Mouse (Mus musculus) embryonic facial prominence, embryonic 12.5 days (tissue): ENCODE measurements around the gene Hist1h2bl. TPM values are rescaled to one million over a fixed set of nuclear protein-coding genes. Genes with fewer than 3 reads are reported as not detected.

Experiments used
- ATAC-seq: fragments of 200-750 bp; cut with Nextera tagmentation; 2 replicates; pipeline ENCODE4 v1.8.0; 2017; ENCODE audit not compliant: insufficient number of reproducible peaks, insufficient read depth, low FRiP score, low TSS enrichment
- H3K27ac ChIP-seq: fragments of 300-500 bp; sonication (generic); 2 replicates; pipeline ENCODE4 v1.5.1; 2016; ENCODE audit warnings: mild to moderate bottlenecking
- H3K27me3 ChIP-seq: fragments of 300-500 bp; sonication (generic); 2 replicates; pipeline ENCODE4 v1.6.1; 2016; ENCODE audit warnings: mild to moderate bottlenecking, moderate library complexity
- H3K36me3 ChIP-seq: fragments of 300-500 bp; sonication (generic); 2 replicates; pipeline ENCODE4 v1.6.1; 2016; ENCODE audit warnings: mild to moderate bottlenecking
- H3K4me1 ChIP-seq: fragments of 300-500 bp; sonication (generic); 2 replicates; pipeline ENCODE4 v1.6.1; 2016
- H3K4me2 ChIP-seq: fragments of 300-500 bp; sonication (generic); replicated peaks from 2 replicates; pipeline ENCODE4 v1.6.1; 2016; ENCODE audit warnings: mild to moderate bottlenecking, moderate library complexity
- H3K4me3 ChIP-seq: fragments of 300-500 bp; sonication (generic); 2 replicates; pipeline ENCODE4 v1.5.1; 2016; ENCODE audit warnings: mild to moderate bottlenecking
- H3K9ac ChIP-seq: fragments of 300-500 bp; sonication (generic); 2 replicates; pipeline ENCODE4 v1.6.1; 2016; ENCODE audit warnings: mild to moderate bottlenecking, moderate library complexity
- H3K9me3 ChIP-seq: fragments of 300-500 bp; sonication (generic); 2 replicates; pipeline ENCODE4 v1.6.1; 2016; ENCODE audit warnings: mild to moderate bottlenecking, moderate library complexity
- WGBS: fragments of 180-500 bp; shearing (Covaris S2); methylation state at CpG from one replicate; pipeline ENCODE4 v1.1.7; 2016; 5-methylcytosine and 5-hydroxymethylcytosine counted together
- microRNA-seq: library from miRNA; unstranded; fragments of <30 nt; microRNA quantifications from one replicate; pipeline ENCODE4, GENCODE M21; 2017
- polyA plus RNA-seq: library from polyadenylated mRNA; unstranded; fragments of >200 nt; fragmentation: Nextera tagmentation; extraction: Ambion mirVana; gene quantifications from 2 replicates; pipeline ENCODE4 v1.2.1, GENCODE M21; 2016

The Hist1h2bl gene
- polyA plus RNA-seq, 1 experiment from 2014 or later: 3.6 TPM

GRCm38 (mm10) chr13:21697811-21698210 lies 18.1 kb downstream of the Hist1h2bl start, which contains the start of gene Olfr1359:
TSS of gene Olfr1359 (plus strand) at chr13:21698111.
- no peaks in the 10 kb centered on the region for H3K27me3 ChIP-seq
- no peak for ATAC-seq

GRCm38 (mm10) chr13:21677305-21677704 lies 38.6 kb downstream of the Hist1h2bl start, which contains the start of gene Olfr1360:
TSS of gene Olfr1360 (minus strand) at chr13:21677405.
- no peak for ATAC-seq
- Histone ChIP-seq H3K36me3 (no peaks in the 10 kb centered on the region), H3K27ac (no peak within 1 kb of the TSS), H3K9me3 (no peaks in the 10 kb centered on the region), H3K27me3 (no peaks in the 10 kb centered on the region), H3K4me1 (no peaks in the 10 kb centered on the region), H3K4me2 (no peak within 1 kb of the TSS), H3K9ac (no peak within 1 kb of the TSS), H3K4me3 (no peak within 1 kb of the TSS)
- 66% methylated on average over 2 of the region's 2 CpGs for WGBS

More at GRCm38 (mm10) chr13:21697811-21698210, 18.1 kb downstream of the Hist1h2bl start, which contains the start of gene Olfr1359:
- Histone ChIP-seq H3K4me1 (no peaks in the 10 kb centered on the region), H3K27ac (no peak within 1 kb of the TSS), H3K4me2 (no peak within 1 kb of the TSS), H3K9ac (no peak within 1 kb of the TSS), H3K9me3 (no peaks in the 10 kb centered on the region), H3K4me3 (no peak within 1 kb of the TSS), H3K36me3 (no peaks in the 10 kb centered on the region)

Small RNAs within 50 kb of the gene (microRNA-seq; reads per million reads assigned to microRNA genes)
- gene Gm44357 (not detected), gene Gm44367 (not detected), gene Gm44454 (not detected)

Other genes starting within 250 kb of the Hist1h2bl start
- gene Nkapl, start 247.6 kb downstream of the Hist1h2bl start, polyA plus RNA-seq: 2.6 and 3.1 TPM in 2 replicates
- gene Zkscan4, start 237.2 kb downstream of the Hist1h2bl start, polyA plus RNA-seq: 3.6 and 4.4 TPM in 2 replicates
- not detected in 2 replicates for gene Gm10065, start 236.7 kb downstream of the Hist1h2bl start, polyA plus RNA-seq
- gene AK157302, start 220.9 kb downstream of the Hist1h2bl start, polyA plus RNA-seq: 0.37 TPM in 1 of 2 replicates, not detected in the other
- gene Gm11273, start 214.7 kb downstream of the Hist1h2bl start, polyA plus RNA-seq: 2.3 and 2.9 TPM in 2 replicates
- gene Zkscan8, start 185.0 kb downstream of the Hist1h2bl start, polyA plus RNA-seq: 8.2 and 9.4 TPM in 2 replicates
- gene Olfr1366, start 173.3 kb downstream of the Hist1h2bl start, polyA plus RNA-seq: 0.19 and 0.40 TPM in 2 replicates
- gene Olfr1535, start 156.2 kb downstream of the Hist1h2bl start, polyA plus RNA-seq: 0.08 TPM in 1 of 2 replicates, not detected in the other
- gene Olfr1364, start 134.4 kb downstream of the Hist1h2bl start, polyA plus RNA-seq: not detected in 2 replicates
- gene Olfr1362, start 102.1 kb downstream of the Hist1h2bl start, polyA plus RNA-seq: not detected in 2 replicates
- not detected in 2 replicates for gene Olfr11, start 73.6 kb downstream of the Hist1h2bl start, polyA plus RNA-seq
- gene Olfr1361, start 52.8 kb downstream of the Hist1h2bl start, polyA plus RNA-seq: not detected in 2 replicates
- not detected in 2 replicates for gene Olfr1360, start 38.7 kb downstream of the Hist1h2bl start, polyA plus RNA-seq
- gene Olfr1359, start 18.0 kb downstream of the Hist1h2bl start, polyA plus RNA-seq: not detected in 2 replicates
- 41.3 and 50.1 TPM in 2 replicates for gene Hist1h2ai, start 279 bp upstream of the Hist1h2bl start, polyA plus RNA-seq
- gene Hist1h3h, start 1.5 kb upstream of the Hist1h2bl start, polyA plus RNA-seq: 17.9 and 30.8 TPM in 2 replicates
- gene Hist1h2bm, start 5.9 kb upstream of the Hist1h2bl start, polyA plus RNA-seq: 8.3 and 8.9 TPM in 2 replicates
- 1.6 and 1.9 TPM in 2 replicates for gene Hist1h4j, start 18.9 kb upstream of the Hist1h2bl start, polyA plus RNA-seq
- gene Hist1h4k, start 34.4 kb upstream of the Hist1h2bl start, polyA plus RNA-seq: 4.7 and 8.9 TPM in 2 replicates
- 37.1 and 46.3 TPM in 2 replicates for gene Hist1h2ak, start 37.7 kb upstream of the Hist1h2bl start, polyA plus RNA-seq
- 4.1 and 4.3 TPM in 2 replicates for gene Hist1h2bn, start 38.0 kb upstream of the Hist1h2bl start, polyA plus RNA-seq
- gene Hist1h1b, start 64.5 kb upstream of the Hist1h2bl start, polyA plus RNA-seq: 35.1 and 35.4 TPM in 2 replicates
- 144 and 172 TPM in 2 replicates for gene Hist1h3i, start 67.2 kb upstream of the Hist1h2bl start, polyA plus RNA-seq
- 13.0 and 18.3 TPM in 2 replicates for gene Hist1h2an, start 71.1 kb upstream of the Hist1h2bl start, polyA plus RNA-seq
- 1.5 and 1.8 TPM in 2 replicates for gene Hist1h2bp, start 71.3 kb upstream of the Hist1h2bl start, polyA plus RNA-seq
- 35.6 and 40.3 TPM in 2 replicates for gene Hist1h2bq, start 94.1 kb upstream of the Hist1h2bl start, polyA plus RNA-seq
- not detected in 2 replicates for gene Hist1h2ao, start 94.3 kb upstream of the Hist1h2bl start, polyA plus RNA-seq
- gene Hist1h4m, start 95.6 kb upstream of the Hist1h2bl start, polyA plus RNA-seq: not detected in 2 replicates
- gene Hist1h4n, start 116.1 kb upstream of the Hist1h2bl start, polyA plus RNA-seq: 18.0 and 19.5 TPM in 2 replicates
- 4,825 and 4,891 TPM in 2 replicates for gene Hist1h2ap, start 117.4 kb upstream of the Hist1h2bl start, polyA plus RNA-seq
- 34.0 and 43.6 TPM in 2 replicates for gene Hist1h2br, start 117.6 kb upstream of the Hist1h2bl start, polyA plus RNA-seq
- gene Zfp184, start 229.0 kb upstream of the Hist1h2bl start, polyA plus RNA-seq: 21.7 and 23.6 TPM in 2 replicates